Mouse (Mus musculus) spleen, adult 12 weeks (tissue): ENCODE results near the gene Tyrp1.

Experiments used
- DNase-seq: peaks from one replicate; pipeline ENCODE4 v3.0.0; 2022; ENCODE audit warnings: low spot score

Tyrp1 gene

DNA sequence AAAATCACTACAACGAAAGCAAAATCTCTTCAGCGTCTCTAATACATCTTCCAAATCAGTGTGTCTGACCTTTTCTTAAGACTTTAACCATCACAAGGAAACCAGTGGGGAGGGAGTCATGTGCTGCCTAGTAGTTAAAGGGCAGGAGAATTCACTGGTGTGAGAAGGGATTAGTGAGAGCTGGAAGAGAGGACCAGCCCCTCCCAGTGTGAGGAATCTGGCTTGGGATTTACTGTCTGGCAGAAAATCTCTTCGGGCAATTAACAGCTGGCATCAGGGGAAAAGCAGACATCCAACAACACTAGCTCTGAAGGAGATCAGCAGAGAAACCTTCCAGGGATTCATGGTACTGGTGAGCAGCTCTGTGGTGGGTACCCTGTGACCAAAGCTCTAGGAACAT lies at the start of gene Tyrp1:
Tyrp1 (plus strand) TSS at position 74 of the 400 bp plus-strand sequence.
- no peak for DNase-seq

DNA sequence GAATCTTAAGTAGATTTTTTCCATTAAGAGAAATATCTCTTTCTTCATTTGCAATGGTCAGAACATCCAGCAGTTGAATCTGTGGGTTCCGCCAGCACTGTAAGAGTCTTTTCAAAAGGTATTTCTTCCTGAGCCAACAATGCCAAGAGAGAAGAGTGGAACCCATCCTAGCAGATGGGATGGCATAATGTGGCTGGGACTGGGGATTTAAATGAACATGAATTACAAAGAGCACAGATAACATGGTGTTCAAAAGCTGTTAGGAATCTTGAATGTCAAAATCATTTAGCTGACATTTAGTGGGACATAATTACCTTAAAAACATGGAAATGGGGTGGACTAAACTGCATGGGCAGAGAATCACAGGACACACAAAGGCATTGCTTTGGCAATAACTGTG lies 45.6 kb upstream of the Tyrp1 start:
- no peak for DNase-seq

DNA sequence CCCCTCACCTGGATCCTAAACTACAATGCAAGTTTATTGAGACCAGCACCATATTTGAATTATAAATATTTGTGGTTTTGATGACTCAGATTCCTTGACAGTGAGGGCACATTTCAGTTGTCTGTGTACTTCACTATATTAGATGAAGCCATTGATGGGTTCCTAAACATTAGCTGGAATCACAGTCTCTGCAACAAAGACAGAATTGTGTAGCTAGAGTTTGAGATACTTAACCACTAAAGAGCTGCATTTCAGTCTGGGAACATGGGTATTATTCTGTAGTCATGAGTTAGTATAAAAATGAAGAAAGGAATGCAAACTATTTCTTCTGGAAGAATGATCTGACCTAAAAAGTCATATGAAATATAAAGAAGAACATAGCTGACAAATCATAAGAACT lies 14.4 kb upstream of the Tyrp1 start:
- DNase-seq, result no peak

DNA sequence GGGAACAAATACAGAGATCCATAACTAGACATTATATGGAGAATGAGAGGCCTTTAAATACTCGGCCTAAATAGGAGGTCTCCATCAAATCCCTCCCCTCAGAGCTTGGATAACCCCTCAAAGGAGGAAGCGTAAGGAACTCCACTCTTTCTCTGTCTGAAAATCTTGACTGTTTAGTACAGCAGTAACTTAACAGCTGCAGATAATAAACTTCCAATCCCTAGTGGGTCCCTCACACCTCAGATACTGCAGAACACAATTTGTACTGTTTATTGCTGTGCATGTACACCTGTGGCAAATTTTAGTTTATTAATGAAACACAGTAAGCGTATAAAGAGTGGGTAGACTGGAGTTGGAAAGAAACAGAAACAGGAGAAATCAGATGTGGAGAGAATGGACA lies 12.0 kb upstream of the Tyrp1 start:
- DNase-seq, result no peak

DNA sequence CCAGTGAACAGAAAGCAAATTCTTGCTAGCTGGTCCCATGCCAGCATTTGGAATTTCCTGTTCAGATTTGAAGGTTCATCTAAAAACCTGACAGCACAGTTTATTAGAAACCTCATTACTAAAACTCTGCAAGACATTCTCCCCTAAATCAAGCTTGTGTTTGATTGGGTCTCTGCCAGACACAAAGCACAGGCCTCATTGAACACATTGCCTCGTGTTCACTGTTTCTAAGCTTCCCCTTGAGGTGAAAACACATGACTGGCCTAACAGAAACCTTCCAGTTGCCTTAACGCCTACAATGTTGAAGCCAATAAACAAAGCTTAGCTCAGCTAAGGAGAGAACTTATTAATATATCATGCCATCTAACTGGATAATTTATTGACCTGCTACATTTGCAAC lies 5.7 kb upstream of the Tyrp1 start:
- no peak for DNase-seq

DNA sequence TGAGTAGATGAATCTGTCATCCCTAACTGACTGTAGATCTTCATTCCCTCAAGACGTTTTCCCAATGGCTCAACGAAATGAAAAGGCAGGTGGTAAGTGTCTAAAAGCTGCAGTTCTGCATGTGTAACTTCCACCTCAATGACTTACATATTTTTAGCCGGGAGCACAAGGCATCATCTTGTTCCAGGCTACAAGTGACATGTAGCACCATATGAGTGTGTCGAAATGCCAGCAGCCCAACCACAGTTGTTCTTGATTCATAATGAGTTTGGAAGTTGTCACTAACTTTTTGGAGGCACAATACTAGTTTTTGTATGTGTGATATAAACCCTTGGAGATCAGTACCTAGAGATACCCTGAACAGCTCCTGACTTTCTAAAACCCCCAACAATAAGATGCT lies 5.4 kb downstream of the Tyrp1 start:
- no peak for DNase-seq

DNA sequence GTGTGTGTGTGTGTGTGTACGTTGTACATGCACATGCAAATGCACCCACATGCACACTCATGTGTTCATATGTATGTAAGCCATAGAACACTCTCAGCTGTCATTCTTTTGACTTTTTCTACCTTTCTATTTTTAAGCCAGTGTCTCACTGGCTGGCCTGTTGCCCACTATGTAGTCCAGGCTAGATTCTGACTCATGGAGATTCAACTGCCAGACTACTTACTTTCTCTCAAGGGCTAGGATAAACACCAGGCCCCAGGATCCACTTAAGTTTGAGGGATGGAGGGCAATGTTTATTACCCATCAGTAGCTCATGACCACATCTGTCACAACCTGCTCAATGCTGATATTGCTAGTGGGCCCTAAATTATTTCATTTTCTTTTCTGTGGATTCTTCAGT lies 8.1 kb downstream of the Tyrp1 start:
- DNase-seq, result no peak

DNA sequence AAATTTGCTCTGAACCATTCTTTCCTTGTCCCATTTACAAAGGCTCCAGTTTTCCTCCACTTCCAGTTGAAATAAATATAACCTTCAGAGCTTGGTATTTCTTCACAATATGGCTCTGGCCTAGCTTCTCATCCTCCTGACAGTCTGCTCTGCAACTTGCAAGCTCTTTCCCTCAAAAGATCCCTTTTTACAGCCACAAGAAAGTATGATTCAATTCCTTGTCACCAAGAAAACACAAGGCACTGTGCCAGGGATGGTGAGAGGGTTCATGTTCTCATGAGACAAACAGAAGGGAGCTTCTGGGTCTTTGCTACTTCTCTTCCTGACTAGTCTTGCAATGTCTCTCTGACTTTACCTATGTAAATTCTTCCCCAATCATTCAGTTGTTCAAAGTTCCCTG lies 9.8 kb downstream of the Tyrp1 start:
- no peak for DNase-seq

DNA sequence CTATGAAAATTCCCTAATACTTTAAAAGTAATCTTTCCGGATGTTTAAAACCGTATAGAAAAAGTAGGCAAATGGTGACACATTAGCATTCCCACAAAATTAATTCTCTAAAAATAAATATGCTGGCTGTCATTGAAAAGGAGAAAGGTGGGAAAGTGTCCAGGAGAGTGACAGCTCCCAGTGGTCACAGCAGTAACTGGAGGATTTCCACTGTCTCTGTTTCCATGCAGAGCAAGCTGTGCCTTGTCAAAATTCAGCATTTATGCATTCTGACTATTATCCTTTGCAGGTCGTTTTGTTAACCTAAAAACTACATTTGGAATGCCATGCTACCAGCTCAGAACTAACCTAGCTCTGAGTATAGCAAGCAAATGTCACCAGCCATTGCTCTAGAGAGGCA lies 12.1 kb downstream of the Tyrp1 start:
- DNase-seq, result no peak

DNA sequence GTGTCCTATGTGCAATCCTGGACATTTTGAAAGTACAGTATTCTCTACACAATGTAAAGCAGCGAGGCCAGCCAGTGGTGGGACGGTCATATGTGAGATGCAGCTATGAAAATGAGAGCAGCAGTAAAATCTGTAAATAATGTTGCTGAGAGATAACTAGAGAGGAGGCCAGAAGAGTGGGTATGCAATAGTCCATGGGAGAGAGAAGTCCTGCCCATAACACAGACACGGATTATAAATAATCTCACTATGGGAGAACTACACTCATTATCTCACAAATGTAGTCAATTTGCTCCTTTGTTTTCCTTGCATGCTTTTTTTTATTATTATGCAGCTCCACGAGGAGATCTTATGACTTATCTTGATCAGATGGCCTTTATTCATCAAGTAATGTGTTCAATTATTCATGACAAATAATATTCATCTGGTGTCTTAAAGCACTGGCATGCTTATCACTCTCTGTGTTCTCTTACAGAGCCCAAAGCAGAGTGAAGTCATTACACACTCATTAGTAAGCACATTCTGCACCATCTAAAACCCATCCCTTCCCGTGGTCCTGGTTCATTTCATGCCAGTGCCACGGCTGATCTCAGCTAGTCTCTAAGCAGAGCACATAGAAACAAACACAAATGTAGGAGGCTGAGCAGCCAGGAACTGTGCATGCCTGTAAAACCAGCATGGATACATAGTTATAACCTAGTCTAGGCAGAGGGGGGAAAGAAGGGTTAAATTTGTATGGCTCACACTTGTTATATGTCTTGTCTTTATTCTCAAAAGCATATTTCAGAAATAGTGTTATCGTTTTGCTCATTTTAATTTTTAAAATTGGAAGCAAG lies 18.9 kb downstream of the Tyrp1 start:
- no peak for DNase-seq

DNA sequence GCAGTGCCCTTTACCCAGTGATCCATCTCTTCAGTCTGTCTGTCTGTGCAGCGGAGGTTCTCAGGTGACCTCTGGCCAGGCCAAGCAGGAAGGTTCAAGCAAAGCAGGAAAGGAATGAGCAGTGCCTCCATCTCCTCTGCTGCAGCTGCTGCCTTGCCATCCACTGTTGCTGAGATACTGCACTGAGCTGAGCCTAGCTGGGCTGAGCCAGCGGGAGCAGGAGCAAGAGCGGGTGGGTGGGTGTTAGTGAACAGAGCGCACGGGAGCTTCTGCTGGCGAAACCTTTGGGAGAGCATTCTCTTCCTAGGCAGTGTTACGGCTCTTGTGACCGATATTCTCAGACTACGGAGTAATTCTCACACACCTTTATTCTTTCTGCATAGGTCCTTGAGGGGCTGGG lies 21.6 kb downstream of the Tyrp1 start:
- DNase-seq, result no peak

DNA sequence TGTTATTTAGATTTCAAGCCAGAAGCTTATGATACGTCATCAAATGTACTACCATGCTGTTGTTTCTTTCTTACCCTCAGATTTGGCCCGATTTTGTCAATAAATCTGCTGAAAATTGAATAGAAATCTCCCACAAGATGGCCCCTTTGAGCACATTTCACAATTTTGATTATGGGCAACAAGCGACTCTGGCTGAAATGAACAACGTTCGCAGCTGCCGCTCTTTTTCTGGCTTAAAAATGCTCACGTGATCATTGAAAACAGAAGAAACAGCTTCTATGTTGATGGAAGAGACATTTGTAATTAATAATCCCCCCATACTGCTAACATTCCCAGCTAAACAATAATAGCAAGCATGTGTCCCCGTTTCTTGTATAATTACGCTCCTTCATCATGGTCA lies 29.0 kb downstream of the Tyrp1 start:
- DNase-seq, result no peak

DNA sequence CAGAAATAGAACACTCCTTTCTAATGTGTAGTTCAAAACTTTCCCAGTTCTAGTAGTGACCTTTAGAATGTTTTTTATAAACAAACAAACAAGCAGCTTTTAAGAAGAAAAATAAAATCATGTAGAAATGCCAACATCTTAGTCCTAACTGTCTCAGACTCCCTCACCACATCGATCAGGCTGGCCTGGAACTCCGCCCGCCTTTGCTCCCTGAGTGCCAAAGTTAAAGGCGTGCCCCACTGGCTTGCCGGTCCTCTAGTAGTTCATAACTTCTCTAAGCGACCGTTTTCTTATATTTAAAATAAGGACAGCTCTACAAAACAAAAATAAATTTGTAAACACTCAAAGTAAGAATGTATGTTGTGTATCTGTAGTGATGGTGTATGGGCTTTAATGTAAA lies 30.0 kb downstream of the Tyrp1 start:
- no peak for DNase-seq

DNA sequence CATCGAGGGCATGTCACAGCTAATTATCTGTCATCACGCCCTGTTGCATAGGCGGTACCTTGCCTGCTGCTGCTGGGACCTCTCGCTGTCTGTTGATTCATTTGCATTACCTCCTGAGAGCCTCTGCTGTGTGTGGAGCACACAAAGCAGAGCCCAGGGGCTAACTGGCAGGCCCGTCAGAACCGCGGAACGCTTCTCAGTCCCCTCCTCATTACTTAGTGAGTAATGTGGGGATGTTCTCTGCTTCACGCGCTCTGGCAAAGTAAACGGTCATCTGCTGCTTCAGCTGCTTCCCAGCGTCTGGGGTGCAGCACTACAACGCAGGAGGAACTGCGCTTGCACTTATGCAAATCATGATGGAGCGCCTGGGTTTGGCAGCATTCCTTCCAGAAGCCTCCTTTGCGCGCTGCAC lies 30.6 kb downstream of the Tyrp1 start:
- no peak for DNase-seq

DNA sequence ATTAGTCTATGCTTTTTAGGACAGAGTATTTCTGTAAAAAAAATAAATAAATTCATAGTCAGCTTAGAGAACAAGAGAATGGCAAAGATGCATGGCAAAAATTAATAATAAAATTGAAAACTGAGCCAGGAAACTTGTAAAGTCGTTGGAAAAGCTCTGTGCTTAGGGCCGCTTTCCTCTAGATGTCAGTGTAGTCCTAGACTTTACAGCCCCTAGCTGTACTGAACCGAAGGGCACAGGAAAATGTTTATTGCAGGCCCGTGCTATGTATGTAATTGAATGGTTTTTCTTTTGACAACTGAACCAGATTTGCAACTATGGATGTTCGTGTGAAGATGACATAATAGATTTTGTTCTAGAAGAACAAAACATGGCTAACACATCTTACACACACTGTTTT lies 32.1 kb downstream of the Tyrp1 start:
- DNase-seq, result no peak

DNA sequence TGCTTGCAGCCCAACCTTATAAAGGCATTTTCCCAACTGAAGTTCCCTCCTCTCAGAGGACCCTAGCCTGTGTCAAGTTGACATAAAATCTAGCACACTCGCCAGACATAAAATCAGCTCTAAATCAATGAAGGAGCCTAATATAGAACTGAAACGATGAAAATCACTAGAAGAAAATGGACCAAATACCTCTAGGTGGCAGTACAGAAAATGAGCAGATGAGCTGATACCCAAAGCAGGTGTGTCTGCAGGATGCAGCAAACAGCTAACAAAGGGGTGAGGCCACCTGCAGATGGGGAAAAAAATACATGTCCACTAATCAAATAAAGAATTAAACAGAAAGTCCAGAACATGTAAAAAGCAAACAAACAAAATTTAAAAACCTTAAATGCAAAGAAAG lies 35.7 kb downstream of the Tyrp1 start:
- no peak for DNase-seq

DNA sequence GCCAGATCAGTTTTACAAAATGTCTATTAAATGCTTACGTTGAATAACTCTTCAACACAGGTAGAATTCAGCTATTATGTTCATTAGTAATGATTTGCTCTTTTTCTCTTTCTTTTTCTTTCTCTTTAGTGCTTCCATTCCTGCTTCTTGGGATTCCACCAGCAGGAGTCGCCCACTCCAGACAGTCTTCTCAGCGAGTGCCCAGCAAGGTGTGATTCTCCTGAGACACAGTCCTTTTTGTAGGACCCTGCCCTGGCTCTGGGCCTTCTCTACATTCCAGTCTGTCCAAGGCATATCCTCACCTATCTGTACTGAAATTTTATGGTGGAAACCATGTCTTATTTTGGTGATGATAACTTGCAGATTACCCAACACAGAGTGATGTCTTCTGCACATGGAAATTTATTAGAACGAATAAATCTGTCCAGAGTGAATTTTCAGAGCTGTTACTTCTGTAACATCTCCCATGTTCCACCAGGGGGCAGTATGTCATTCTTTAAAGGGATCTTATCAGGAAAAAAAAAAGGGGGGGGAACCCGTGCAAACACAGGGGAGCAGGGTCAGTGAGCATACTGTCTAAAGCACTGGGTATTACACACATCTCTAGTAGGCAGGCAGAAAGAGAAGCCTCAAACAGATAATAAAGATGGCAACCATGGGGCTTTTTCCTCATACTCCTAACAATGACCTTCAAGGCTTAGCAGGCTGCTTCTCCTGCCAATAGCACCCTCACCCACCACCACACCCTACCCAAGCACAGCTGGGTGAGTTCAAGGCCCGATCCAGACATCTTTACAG lies 39.1 kb downstream of the Tyrp1 start:
- no peak for DNase-seq

DNA sequence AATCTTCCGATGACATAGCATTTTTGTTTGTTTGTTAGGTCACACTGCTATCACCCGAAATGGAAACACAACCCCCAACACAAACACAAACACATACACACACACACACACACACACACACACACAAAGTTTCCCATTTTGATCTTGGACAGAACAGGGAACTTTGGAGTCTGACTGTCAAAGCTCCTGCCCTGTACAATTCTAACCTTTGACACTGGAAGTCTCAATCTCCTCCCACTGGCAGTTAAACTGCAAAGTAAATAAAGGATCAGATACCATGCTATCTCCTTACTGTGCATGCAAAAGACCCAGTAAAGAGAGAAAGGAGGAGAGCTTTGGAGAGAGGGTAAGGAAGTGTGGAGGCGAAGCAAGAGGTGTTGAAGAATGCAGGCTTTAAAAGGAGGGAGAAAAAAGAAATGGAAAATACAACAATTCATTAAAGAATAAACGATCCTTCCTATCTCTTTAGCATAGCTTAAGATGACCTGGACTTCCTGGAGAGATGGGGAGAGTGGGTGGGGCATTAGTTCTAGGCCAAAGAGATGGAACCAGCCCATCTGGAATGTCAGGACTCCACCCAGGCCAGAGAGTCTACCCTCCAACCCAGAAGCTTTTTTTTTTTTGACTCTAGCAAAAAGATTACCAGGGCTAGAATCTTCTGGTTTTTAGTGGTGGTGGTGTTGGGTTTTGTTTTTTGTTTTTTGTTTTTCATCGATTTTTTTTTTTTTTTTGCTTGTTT lies 40.4 kb downstream of the Tyrp1 start:
- DNase-seq, result no peak

DNA sequence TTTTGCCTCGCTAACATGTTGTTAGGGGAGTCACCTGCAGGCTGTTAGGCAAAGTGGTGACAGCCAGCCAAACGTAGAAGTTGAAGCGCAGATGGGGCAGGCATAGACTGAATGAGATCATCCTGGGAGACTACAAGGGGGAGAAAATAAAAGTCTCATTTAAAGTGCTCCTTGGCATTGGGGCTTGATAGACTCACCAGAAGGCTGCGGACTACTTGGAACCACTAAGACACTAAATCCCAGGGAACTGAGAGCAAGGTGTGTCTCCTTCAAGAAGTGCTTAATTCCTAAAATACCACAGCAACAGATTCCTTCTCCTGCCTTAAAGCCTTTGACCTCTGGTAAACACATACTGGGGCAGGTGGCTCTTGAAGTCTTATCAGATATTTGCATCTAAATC lies 41.1 kb downstream of the Tyrp1 start:
- no peak for DNase-seq

DNA sequence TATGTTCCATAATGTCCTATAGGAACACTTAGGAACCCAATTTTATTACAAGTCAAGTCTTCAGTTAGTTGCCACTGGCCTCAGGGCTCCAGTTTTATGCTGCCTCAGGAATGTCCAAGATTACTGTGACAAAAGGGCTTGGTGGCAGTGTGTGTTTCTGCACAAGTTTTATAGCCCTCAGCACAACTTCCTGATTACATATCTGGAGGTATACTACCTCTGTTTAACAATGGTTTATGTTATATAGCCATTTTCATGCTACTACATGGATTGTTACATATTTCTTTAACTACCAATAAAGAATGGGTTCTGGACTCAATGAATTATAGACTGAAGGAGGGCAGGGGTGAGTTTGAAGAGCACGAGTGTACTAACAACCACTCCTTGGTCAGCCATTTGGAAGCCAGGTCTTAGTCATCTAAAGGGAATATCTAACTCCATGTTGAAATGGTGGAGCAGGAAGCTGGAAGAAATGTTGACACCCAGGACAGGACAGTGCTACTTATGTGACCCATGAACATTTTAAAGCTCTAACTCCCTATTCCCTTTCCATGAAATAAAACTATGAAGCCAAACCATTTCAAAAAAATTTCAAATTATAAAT lies 48.2 kb downstream of the Tyrp1 start:
- no peak for DNase-seq

DNA sequence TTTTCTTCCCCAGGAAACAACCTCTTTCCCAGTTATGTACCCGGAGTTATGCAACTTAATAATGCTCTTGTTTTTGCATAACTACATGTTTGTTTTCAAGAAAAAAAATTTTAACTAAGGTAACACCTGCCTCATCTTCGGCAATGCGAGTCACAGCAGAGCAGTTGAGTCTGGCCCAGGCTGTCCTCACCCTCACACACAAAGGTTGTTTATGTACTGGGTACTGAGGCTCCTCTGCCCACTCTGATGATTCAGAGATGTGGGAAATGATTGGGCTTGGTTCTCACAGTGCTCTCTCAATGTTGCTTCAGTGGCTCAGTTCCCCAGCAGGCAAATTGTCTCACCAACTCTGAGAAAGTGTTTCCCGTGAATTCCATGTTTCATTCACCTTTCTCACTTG lies 52.7 kb downstream of the Tyrp1 start:
- DNase-seq, result no peak

DNA sequence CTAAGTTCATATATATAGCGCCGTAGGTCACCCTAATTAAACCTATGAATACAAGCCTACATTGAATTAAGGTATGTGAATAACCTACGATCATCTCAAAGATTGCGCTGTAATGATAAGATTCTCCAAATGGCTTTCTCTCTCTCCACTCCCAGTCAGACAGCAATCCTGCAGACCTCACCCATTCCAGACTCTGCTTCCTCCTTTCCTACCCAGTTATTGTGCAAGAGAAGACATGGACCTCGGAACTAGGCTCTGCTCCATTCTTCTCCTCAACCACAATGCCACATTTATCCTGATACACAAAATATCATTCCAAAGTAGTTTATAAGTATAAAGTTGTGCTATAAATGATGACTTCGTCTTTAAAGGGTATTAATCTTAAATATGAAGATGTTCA lies 57.1 kb downstream of the Tyrp1 start:
- DNase-seq, result no peak
